Mouse (Mus musculus): ENCODE results near the gene Gm10192.

DNA sequence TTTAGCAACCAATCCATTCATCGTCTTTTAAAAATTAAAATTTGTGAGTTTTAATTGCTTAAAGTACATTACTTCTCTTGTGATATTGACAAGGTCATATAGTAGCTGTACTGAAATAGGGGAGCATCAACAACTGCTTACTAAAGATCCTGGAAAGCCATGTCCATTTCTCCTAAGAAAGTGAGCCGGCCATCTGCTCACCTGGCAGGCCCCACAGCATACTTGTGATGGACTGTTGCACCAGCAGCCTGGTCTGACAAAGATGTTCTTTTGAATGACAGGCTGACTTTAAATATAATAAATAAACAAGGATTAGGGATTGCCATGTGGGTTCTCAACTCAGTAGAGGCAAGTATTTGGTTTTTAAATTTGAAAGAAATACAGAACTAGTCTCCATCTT lies 36.7 kb upstream of the Gm10192 start:
- TF ChIP-seq CTCF (IDR thresholded peaks at IDR 0.05; ENCODE audit: low read depth) (no peak), EP300 (IDR thresholded peaks at IDR 0.05; ENCODE audit: low read depth) (no peak)

Data from liver, embryonic 14.5 days (tissue).